ENCODE assay signal across 29 mouse cellular contexts in genomic region chr12:56769421-56769820, GRCm38 (mm10).
"Had no signal": no experiment of that assay in that cellular context is flagged by ENCODE, and none has a peak within 500 bp of the region (broad histone marks: within the 10 kb centered on the region; RNA-seq: fewer than 3 reads in every experiment).

No protein-coding gene starts in this region.

- H3K4me1 ChIP-seq: embryonic facial prominence, embryonic 10.5 days; embryonic facial prominence, embryonic 12.5 days; embryonic facial prominence, embryonic 15.5 days; forebrain, embryonic 10.5 days; forebrain, embryonic 12.5 days; forebrain, embryonic 13.5 days; forebrain, embryonic 15.5 days had no signal

- H3K27ac ChIP-seq: embryonic facial prominence, embryonic 10.5 days; embryonic facial prominence, embryonic 12.5 days; embryonic facial prominence, embryonic 13.5 days; embryonic facial prominence, embryonic 15.5 days; forebrain, embryonic 10.5 days; forebrain, embryonic 12.5 days; forebrain, embryonic 13.5 days; forebrain, embryonic 15.5 days; gastrocnemius, adult 2 months; heart, adult 2 months had no signal

- H3K9ac ChIP-seq: embryonic facial prominence, embryonic 12.5 days; embryonic facial prominence, embryonic 13.5 days; embryonic facial prominence, embryonic 15.5 days; forebrain, embryonic 12.5 days; forebrain, embryonic 13.5 days; forebrain, embryonic 15.5 days; forebrain, postnatal 0 days had no signal

- DNase-seq: cerebellum, adult 2 months; cerebellum, adult 8-10 months; cerebellum, adult 9-10 months; cerebellum, adult 9-11 months; cerebellum, postnatal 10 days; cerebellum, postnatal 14 days; cerebellum, postnatal 25 days; cerebellum, postnatal 36 days; embryo, embryonic 11 days; forebrain, postnatal 0 days; gastrocnemius, adult 2 months; gastrocnemius, postnatal 10 days; gastrocnemius, postnatal 14 days; gastrocnemius, postnatal 25 days; gastrocnemius, postnatal 36 days; heart, adult 11 months; heart, adult 18-20 months; heart, adult 2 months had no signal

- H3K4me3 ChIP-seq: embryonic facial prominence, embryonic 10.5 days; embryonic facial prominence, embryonic 12.5 days; embryonic facial prominence, embryonic 13.5 days; embryonic facial prominence, embryonic 15.5 days; erythroblast, embryonic 14.5 days; forebrain, embryonic 10.5 days; forebrain, embryonic 12.5 days; forebrain, embryonic 13.5 days; forebrain, embryonic 15.5 days; gastrocnemius, adult 2 months; heart, adult 2 months had no signal

- H3K9me3 ChIP-seq: embryonic facial prominence, embryonic 10.5 days; embryonic facial prominence, embryonic 12.5 days; embryonic facial prominence, embryonic 13.5 days; embryonic facial prominence, embryonic 15.5 days; forebrain, embryonic 10.5 days; forebrain, embryonic 12.5 days; forebrain, embryonic 13.5 days; forebrain, embryonic 15.5 days had no signal

- H3K4me2 ChIP-seq: embryonic facial prominence, embryonic 12.5 days; embryonic facial prominence, embryonic 13.5 days; embryonic facial prominence, embryonic 15.5 days; forebrain, embryonic 12.5 days; forebrain, embryonic 13.5 days; forebrain, embryonic 15.5 days had no signal

- H3K27me3 ChIP-seq: embryonic facial prominence, embryonic 12.5 days; embryonic facial prominence, embryonic 13.5 days; embryonic facial prominence, embryonic 15.5 days; forebrain, embryonic 12.5 days; forebrain, embryonic 13.5 days; forebrain, embryonic 15.5 days had no signal

- H3K36me3 ChIP-seq: embryonic facial prominence, embryonic 10.5 days; embryonic facial prominence, embryonic 12.5 days; embryonic facial prominence, embryonic 13.5 days; embryonic facial prominence, embryonic 15.5 days; forebrain, embryonic 10.5 days; forebrain, embryonic 12.5 days; forebrain, embryonic 15.5 days had no signal

- ATAC-seq: forebrain, embryonic 13.5 days; forebrain, embryonic 14.5 days; forebrain, embryonic 15.5 days; forebrain, embryonic 16.5 days; forebrain, postnatal 0 days had no signal
